Mouse (Mus musculus) cerebellum, adult 2 months (tissue): ENCODE data around the gene Mex3d.

Source experiments
- CTCF ChIP-seq: fragments of 200-500 bp; IDR thresholded peaks from 2 replicates; pipeline ENCODE4 v1.5.1; 2011; ENCODE audit warnings: low read depth, mild to moderate bottlenecking, control low read depth, low read length, moderate library complexity, borderline replicate concordance; ENCODE audit not compliant: insufficient read depth
- POLR2A ChIP-seq: fragments of 200-500 bp; IDR thresholded peaks from 2 replicates; pipeline ENCODE4 v1.6.1; 2011; ENCODE audit warnings: low read length, control low read depth, borderline replicate concordance; ENCODE audit not compliant: insufficient read depth

GRCm38 (mm10) chr10:80398174-80398535, 10.7 kb upstream of the Mex3d start:
- TF ChIP-seq POLR2A (no peak), CTCF (no peak)
